Mouse (Mus musculus) megakaryocyte-erythroid progenitor cell, adult 5-6 weeks (primary cell): ENCODE results near the gene Iqgap3. TPM values are rescaled to one million over a fixed set of nuclear protein-coding genes. Genes with fewer than 3 reads are reported as not detected.

Source experiments
- ATAC-seq: replicated peaks from 2 replicates; pipeline ENCODE4 v1.8.0; 2016; ENCODE audit warnings: mild to moderate bottlenecking, inconsistent platforms; ENCODE audit not compliant: severe bottlenecking, poor library complexity, low FRiP score, low TSS enrichment
- total RNA-seq, 2 experiments: library from RNA; stranded (forward) in 1 of 2; stranded (reverse) in 1 of 2; fragments of 200-1000, 215-1000 nt in 1 of 2; fragments of >200 nt in 1 of 2; fragmentation: Nextera tagmentation in 1 of 2; gene quantifications; 2 replicates each; pipeline ENCODE4 v1.2.3; 2014 to 2017

Gene Iqgap3
- total RNA-seq, 2 experiments from 2014 or later = 15.2 to 16.0 TPM

- no peak for ATAC-seq
These were observed 88.6 kb downstream of the Iqgap3 start for GRCm38 (mm10) chr3:88170361-88170760.

Other genes with a start within 250 kb of the Iqgap3 start
- 0.74 and 2.2 TPM in 2 replicates for gene Sh2d2a, start 235.2 kb upstream of the Iqgap3 start, total RNA-seq (2014; fragmentation: Nextera tagmentation)
- 5.2 TPM in 1 of 2 replicates, not detected in the other for gene Sh2d2a, start 235.2 kb upstream of the Iqgap3 start, total RNA-seq (2017)
- 39.9 and 52.2 TPM in 2 replicates for gene Prcc, start 196.4 kb upstream of the Iqgap3 start, total RNA-seq (2014; fragmentation: Nextera tagmentation)
- gene Prcc, start 196.4 kb upstream of the Iqgap3 start, total RNA-seq (2017) = 30.1 and 48.5 TPM in 2 replicates
- gene Hdgf, start 175.7 kb upstream of the Iqgap3 start, total RNA-seq (2014; fragmentation: Nextera tagmentation) = 676 and 813 TPM in 2 replicates
- 908 and 1,020 TPM in 2 replicates for gene Hdgf, start 175.7 kb upstream of the Iqgap3 start, total RNA-seq (2017)
- 147 and 201 TPM in 2 replicates for gene Mrpl24, start 162.5 kb upstream of the Iqgap3 start, total RNA-seq (2014; fragmentation: Nextera tagmentation)
- gene Mrpl24, start 162.5 kb upstream of the Iqgap3 start, total RNA-seq (2017) = 116 and 118 TPM in 2 replicates
- 65.1 and 78.0 TPM in 2 replicates for gene Isg20l2, start 151.7 kb upstream of the Iqgap3 start, total RNA-seq (2014; fragmentation: Nextera tagmentation)
- 60.4 and 61.7 TPM in 2 replicates for gene Isg20l2, start 151.7 kb upstream of the Iqgap3 start, total RNA-seq (2017)
- gene Rrnad1, start 151.3 kb upstream of the Iqgap3 start, total RNA-seq (2014; fragmentation: Nextera tagmentation) = 26.9 and 34.3 TPM in 2 replicates
- 4.1 and 10.0 TPM in 2 replicates for gene Rrnad1, start 151.3 kb upstream of the Iqgap3 start, total RNA-seq (2017)
- gene Crabp2, start 133.3 kb upstream of the Iqgap3 start, total RNA-seq (2014; fragmentation: Nextera tagmentation) = 2.8 TPM in 1 of 2 replicates, not detected in the other
- gene Crabp2, start 133.3 kb upstream of the Iqgap3 start, total RNA-seq (2017) = 1.2 TPM in 1 of 2 replicates, not detected in the other
- gene Nes, start 110.9 kb upstream of the Iqgap3 start, total RNA-seq (2014; fragmentation: Nextera tagmentation) = not detected in 2 replicates
- gene Nes, start 110.9 kb upstream of the Iqgap3 start, total RNA-seq (2017) = 0.84 TPM in 1 of 2 replicates, not detected in the other
- gene Bcan, start 81.7 kb upstream of the Iqgap3 start, total RNA-seq (2014; fragmentation: Nextera tagmentation) = not detected in 2 replicates
- not detected in 2 replicates for gene Bcan, start 81.7 kb upstream of the Iqgap3 start, total RNA-seq (2017)
- not detected in 2 replicates for gene Hapln2, start 54.4 kb upstream of the Iqgap3 start, total RNA-seq (2014; fragmentation: Nextera tagmentation)
- not detected in 2 replicates for gene Hapln2, start 54.4 kb upstream of the Iqgap3 start, total RNA-seq (2017)
- gene Gpatch4, start 38.9 kb upstream of the Iqgap3 start, total RNA-seq (2014; fragmentation: Nextera tagmentation) = 48.6 and 79.2 TPM in 2 replicates
- 81.0 and 81.9 TPM in 2 replicates for gene Gpatch4, start 38.9 kb upstream of the Iqgap3 start, total RNA-seq (2017)
- 36.8 and 68.7 TPM in 2 replicates for gene Naxe, start 23.5 kb upstream of the Iqgap3 start, total RNA-seq (2014; fragmentation: Nextera tagmentation)
- 21.8 and 25.8 TPM in 2 replicates for gene Naxe, start 23.5 kb upstream of the Iqgap3 start, total RNA-seq (2017)
- gene Ttc24, start 3.7 kb upstream of the Iqgap3 start, total RNA-seq (2014; fragmentation: Nextera tagmentation) = not detected in 2 replicates
- not detected in 2 replicates for gene Ttc24, start 3.7 kb upstream of the Iqgap3 start, total RNA-seq (2017)
- 91.9 and 97.4 TPM in 2 replicates for gene Mef2d, start 60.4 kb downstream of the Iqgap3 start, total RNA-seq (2014; fragmentation: Nextera tagmentation)
- gene Mef2d, start 60.4 kb downstream of the Iqgap3 start, total RNA-seq (2017) = 19.7 and 50.5 TPM in 2 replicates
- not detected in 2 replicates for gene Rhbg, start 172.7 kb downstream of the Iqgap3 start, total RNA-seq (2014; fragmentation: Nextera tagmentation)
- not detected in 2 replicates for gene Rhbg, start 172.7 kb downstream of the Iqgap3 start, total RNA-seq (2017)
- gene Gm38392, start 205.2 kb downstream of the Iqgap3 start, total RNA-seq (2014; fragmentation: Nextera tagmentation) = not detected in 2 replicates
- gene Gm38392, start 205.2 kb downstream of the Iqgap3 start, total RNA-seq (2017) = not detected in 2 replicates
- gene Tsacc, start 215.0 kb downstream of the Iqgap3 start, total RNA-seq (2014; fragmentation: Nextera tagmentation) = 7.2 and 19.5 TPM in 2 replicates
- gene Tsacc, start 215.0 kb downstream of the Iqgap3 start, total RNA-seq (2017) = 9.8 TPM in 1 of 2 replicates, not detected in the other
- 703 and 802 TPM in 2 replicates for gene Cct3, start 215.1 kb downstream of the Iqgap3 start, total RNA-seq (2014; fragmentation: Nextera tagmentation)
- gene Cct3, start 215.1 kb downstream of the Iqgap3 start, total RNA-seq (2017) = 484 and 489 TPM in 2 replicates
- 39.2 and 70.5 TPM in 2 replicates for gene Glmp, start 243.1 kb downstream of the Iqgap3 start, total RNA-seq (2014; fragmentation: Nextera tagmentation)
- gene Glmp, start 243.1 kb downstream of the Iqgap3 start, total RNA-seq (2017) = 7.0 and 19.7 TPM in 2 replicates